Mouse (Mus musculus) lung, embryonic 16.5 days (tissue): ENCODE data around the gene Zfp747. TPM values are rescaled to one million over a fixed set of nuclear protein-coding genes. Genes with fewer than 3 reads are reported as not detected.
"Not testable (repeated sequence)": the region's sequence is repeated elsewhere in the genome, so short reads cannot be mapped to it uniquely, and the experiment has no call there.

Experiments
- ATAC-seq: fragments of 200-750 bp; cut with Nextera tagmentation; 2 replicates; pipeline ENCODE4 v1.8.0; 2017; ENCODE audit warnings: low read depth, mild to moderate bottlenecking, moderate library complexity
- H3K27ac ChIP-seq: fragments of 300-500 bp; sonication (generic); 2 replicates; pipeline ENCODE4 v1.5.1; 2014; ENCODE audit warnings: mild to moderate bottlenecking, control low read depth, low read length
- H3K27me3 ChIP-seq: fragments of 300-500 bp; sonication (generic); 2 replicates; pipeline ENCODE4 v1.6.1; 2014; ENCODE audit warnings: low read depth, low read length, mixed read lengths; ENCODE audit not compliant: control insufficient read depth, insufficient read depth
- H3K36me3 ChIP-seq: fragments of 300-500 bp; sonication (generic); 2 replicates; pipeline ENCODE4 v1.6.1; 2014; ENCODE audit warnings: low read length; ENCODE audit not compliant: control insufficient read depth, insufficient read depth
- H3K4me1 ChIP-seq: fragments of 300-500 bp; sonication (generic); replicated peaks from 2 replicates; pipeline ENCODE4 v1.6.1; 2014; ENCODE audit warnings: low read length, mixed read lengths; ENCODE audit not compliant: control insufficient read depth, insufficient read depth
- H3K4me2 ChIP-seq: fragments of 300-500 bp; sonication (generic); 2 replicates; pipeline ENCODE4 v1.6.1; 2014; ENCODE audit warnings: low read depth, low read length, control low read depth
- H3K4me3 ChIP-seq: fragments of 300-500 bp; sonication (generic); 2 replicates; pipeline ENCODE4 v1.5.1; 2014; ENCODE audit warnings: mild to moderate bottlenecking, low read length, control low read depth
- H3K9ac ChIP-seq: fragments of 300-500 bp; sonication (generic); 2 replicates; pipeline ENCODE4 v1.6.1; 2014; ENCODE audit warnings: low read length, control low read depth
- H3K9me3 ChIP-seq: fragments of 300-500 bp; sonication (generic); 2 replicates; pipeline ENCODE4 v1.6.1; 2016; ENCODE audit warnings: low read length; ENCODE audit not compliant: control insufficient read depth
- WGBS: fragments of 180-500 bp; shearing (Covaris S2); extraction: QIAGEN DNeasy Blood & Tissue Kit; methylation state at CpG from one replicate; pipeline ENCODE4 v1.1.7; 2014; 5-methylcytosine and 5-hydroxymethylcytosine counted together
- polyA plus RNA-seq: library from polyadenylated mRNA; unstranded; fragments of >200 nt; fragmentation: Nextera tagmentation; extraction: Ambion mirVana; gene quantifications from 2 replicates; pipeline ENCODE4 v1.2.1, GENCODE M21; 2015

The Zfp747 gene
- polyA plus RNA-seq, 1 experiment from 2014 or later = 8.4 TPM

- ATAC-seq = no peak
- peaks cover 3% of the 10 kb centered on the region; the same call in 1 of the 2 replicates for H3K36me3 ChIP-seq
- H3K4me2 ChIP-seq = no peak overlapping the region
- no peak overlapping the region for H3K9ac ChIP-seq
- H3K9me3 ChIP-seq = no peaks in the 10 kb centered on the region
- WGBS = 55% methylated on average over 3 of the region's 3 CpGs
- no peaks in the 10 kb centered on the region for H3K4me1 ChIP-seq
- H3K4me3 ChIP-seq = no peak overlapping the region
- no peak overlapping the region for H3K27ac ChIP-seq
- no peaks in the 10 kb centered on the region; the same call in 1 of the 2 replicates for H3K27me3 ChIP-seq
Measured at GRCm38 (mm10) chr7:127400355-127400754, 24.5 kb upstream of the Zfp747 start.

DNA sequence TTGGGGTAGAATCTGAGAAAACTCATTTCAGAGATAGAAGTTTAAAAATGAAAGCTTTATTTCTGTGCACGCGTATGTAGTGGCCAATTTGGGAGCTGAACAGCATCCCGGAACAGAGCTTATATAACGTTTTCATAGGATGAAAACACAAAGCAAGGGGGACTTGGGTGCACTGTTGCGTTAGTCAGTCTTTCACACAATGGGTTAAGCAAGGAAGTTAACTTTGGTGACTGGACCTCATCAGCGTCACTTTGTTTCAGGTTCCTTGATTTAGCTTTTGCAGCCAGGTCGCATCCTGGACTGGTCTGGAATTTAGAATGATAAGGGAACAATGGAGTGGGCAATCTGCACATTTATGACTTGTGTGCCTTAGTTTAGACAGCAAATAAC lies 18.1 kb upstream of the Zfp747 start:
- WGBS = 10% methylated on average over 7 of the region's 7 CpGs
- peak overlapping the region; percentile 66 for H3K4me3 ChIP-seq
- ATAC-seq = no peak
- H3K9me3 ChIP-seq = no peaks in the 10 kb centered on the region
- peak overlapping the region; percentile 76 for H3K4me2 ChIP-seq
- peaks cover 8% of the 10 kb centered on the region for H3K4me1 ChIP-seq
- peak overlapping the region; percentile 64 for H3K9ac ChIP-seq
- H3K27ac ChIP-seq = peak overlapping the region; percentile 14
- H3K36me3 ChIP-seq = peaks cover 7% of the 10 kb centered on the region
- no peaks in the 10 kb centered on the region; the same call in 1 of the 2 replicates for H3K27me3 ChIP-seq

- Histone ChIP-seq H3K4me1 (peaks cover 8% of the 10 kb centered on the region), H3K36me3 (peaks cover 7% of the 10 kb centered on the region), H3K9ac (peak within 1 kb of the TSS; percentile 82), H3K27me3 (no peaks in the 10 kb centered on the region; the same call in 1 of the 2 replicates), H3K27ac (peak within 1 kb of the TSS; percentile 78), H3K9me3 (no peaks in the 10 kb centered on the region), H3K4me3 (peak within 1 kb of the TSS; percentile 66), H3K4me2 (peak within 1 kb of the TSS; percentile 76)
- WGBS = under 1% methylated on average over 43 of the region's 45 CpGs
- peak; percentile 98 for ATAC-seq
Measured at GRCm38 (mm10) chr7:127393157-127393943, 17.5 kb upstream of the Zfp747 start, which contains the start of gene E430018J23Rik. Gene E430018J23Rik (minus strand): TSS chr7:127393629.

DNA sequence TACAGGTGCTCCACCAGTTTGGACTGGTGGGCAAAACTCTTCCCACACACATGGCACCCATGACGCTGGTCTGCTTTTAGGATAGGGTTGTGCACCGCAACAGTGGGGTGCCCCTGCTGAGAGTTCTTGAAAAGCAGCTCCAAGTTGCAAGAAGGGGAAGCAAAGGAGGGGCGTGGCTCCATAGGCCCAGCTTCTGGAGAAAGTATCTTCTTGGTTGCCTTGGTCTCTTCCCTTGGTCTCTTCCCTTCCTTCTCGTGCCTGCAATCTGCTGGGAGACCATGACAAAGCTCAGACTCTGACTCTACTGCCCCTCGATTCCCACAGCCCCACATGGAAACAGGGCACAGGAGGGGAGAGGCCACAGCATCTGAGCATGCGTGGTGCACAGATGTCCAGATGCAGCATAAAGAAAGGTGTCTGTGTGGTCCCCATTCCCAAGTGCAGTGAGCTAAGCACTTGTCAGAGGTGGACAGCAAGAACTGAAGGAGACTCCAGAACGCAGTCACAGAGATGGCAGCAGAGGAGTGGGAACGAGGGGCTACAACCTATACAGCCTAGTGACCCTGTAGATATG lies 16.5 kb upstream of the Zfp747 start:
- Histone ChIP-seq H3K4me3 (peak overlapping the region; percentile 66), H3K4me2 (peak overlapping the region; percentile 76), H3K36me3 (peaks cover 7% of the 10 kb centered on the region), H3K4me1 (peaks cover 8% of the 10 kb centered on the region), H3K9ac (peak overlapping the region; percentile 82; the same call in 1 of the 2 replicates), H3K27me3 (no peaks in the 10 kb centered on the region; the same call in 1 of the 2 replicates), H3K27ac (no peak overlapping the region), H3K9me3 (no peaks in the 10 kb centered on the region)
- no peak for ATAC-seq
- WGBS = 71% methylated on average over 8 of the region's 8 CpGs

DNA sequence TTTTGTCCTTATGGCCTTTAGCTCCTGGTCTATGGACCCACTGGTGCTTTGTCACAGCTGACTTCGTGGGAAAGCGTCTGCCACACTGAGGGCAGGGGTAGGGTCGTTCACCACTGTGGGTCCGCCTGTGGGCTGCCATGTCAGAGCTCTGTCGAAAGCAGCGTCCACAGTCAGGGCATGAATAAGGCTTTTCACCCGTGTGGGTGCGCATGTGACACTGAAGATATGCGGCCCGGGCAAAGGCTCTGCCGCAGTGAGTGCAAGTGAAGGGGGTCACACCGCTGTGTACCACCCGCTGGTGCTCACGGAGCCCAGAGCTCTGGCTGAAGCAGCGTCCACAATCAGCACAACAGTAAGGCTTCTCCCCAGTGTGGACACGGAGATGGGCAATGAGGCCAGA lies 15.7 kb upstream of the Zfp747 start:
- Histone ChIP-seq H3K27ac (no peak overlapping the region), H3K27me3 (no peaks in the 10 kb centered on the region; the same call in 1 of the 2 replicates), H3K36me3 (peaks cover 7% of the 10 kb centered on the region), H3K9ac (no peak overlapping the region), H3K4me1 (peaks cover 8% of the 10 kb centered on the region), H3K9me3 (no peaks in the 10 kb centered on the region), H3K4me2 (no peak overlapping the region), H3K4me3 (no peak overlapping the region)
- WGBS = 94% methylated on average over 16 of the region's 16 CpGs
- ATAC-seq = no peak

DNA sequence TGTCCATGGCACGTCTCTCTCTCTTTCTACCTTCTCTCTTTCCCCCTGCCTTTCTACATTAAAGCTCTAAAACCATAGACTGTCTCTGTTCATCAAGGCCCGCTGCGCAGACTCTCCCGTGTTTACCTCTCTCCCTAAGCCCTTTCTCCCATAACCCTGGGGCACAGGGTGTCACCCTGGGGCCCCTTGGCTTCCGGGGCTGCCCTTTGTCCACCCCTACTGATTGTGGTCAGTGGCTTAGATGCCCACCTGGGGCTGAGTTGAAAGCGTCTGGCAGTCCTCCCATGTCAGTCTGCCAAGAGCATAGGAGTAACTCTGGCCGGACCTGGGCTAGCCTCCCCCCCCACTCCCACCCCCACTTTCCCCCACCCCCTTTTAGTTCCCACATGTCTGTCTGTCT lies 14.5 kb upstream of the Zfp747 start:
- Histone ChIP-seq H3K4me2 (no peak overlapping the region), H3K4me1 (peaks cover 8% of the 10 kb centered on the region), H3K4me3 (no peak overlapping the region), H3K36me3 (peaks cover 7% of the 10 kb centered on the region), H3K27ac (no peak overlapping the region), H3K27me3 (no peaks in the 10 kb centered on the region), H3K9me3 (no peaks in the 10 kb centered on the region), H3K9ac (no peak overlapping the region)
- 73% methylated on average over 7 of the region's 7 CpGs for WGBS
- ATAC-seq = no peak

DNA sequence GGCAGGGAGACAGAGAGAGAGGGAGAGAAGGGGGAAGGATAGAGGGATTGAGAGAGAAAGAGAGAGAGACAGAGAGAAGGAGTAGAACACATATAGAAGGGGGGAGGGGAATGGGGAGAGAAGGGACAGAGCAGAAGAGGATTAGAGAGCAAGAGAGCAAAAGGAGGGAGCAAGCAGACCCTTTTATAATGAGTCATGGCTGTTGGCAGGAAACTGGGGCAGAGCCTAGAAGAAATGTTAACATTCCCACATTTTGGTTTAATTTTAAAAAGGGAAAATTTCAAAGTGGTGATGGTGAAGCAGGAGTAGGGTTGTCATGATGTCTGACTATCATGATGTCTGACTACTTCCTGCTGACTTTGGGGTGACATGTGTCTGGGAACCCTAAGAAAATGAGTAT lies 12.4 kb upstream of the Zfp747 start:
- not testable (repeated sequence) for H3K4me3 ChIP-seq, H3K27me3 ChIP-seq, H3K4me2 ChIP-seq, H3K9me3 ChIP-seq, H3K9ac ChIP-seq, H3K4me1 ChIP-seq, ATAC-seq, H3K27ac ChIP-seq
- H3K36me3 ChIP-seq = peaks cover 15% of the 10 kb centered on the region

GRCm38 (mm10) chr7:127386641-127387392 lies 11.0 kb upstream of the Zfp747 start, which contains the start of gene 9130019O22Rik:
Gene 9130019O22Rik (minus strand): TSS chr7:127387166.
- peak within 1 kb of the TSS; percentile 33; the same call in 1 of the 2 replicates for H3K27ac ChIP-seq
- no peaks in the 10 kb centered on the region for H3K27me3 ChIP-seq
- peaks cover 6% of the 10 kb centered on the region; the same call in 1 of the 2 replicates for H3K9me3 ChIP-seq
- peak within 1 kb of the TSS; percentile 81 for H3K9ac ChIP-seq
- H3K4me3 ChIP-seq = peak within 1 kb of the TSS; percentile 69
- peak; percentile 93 for ATAC-seq
- H3K4me1 ChIP-seq = no peaks in the 10 kb centered on the region
- WGBS = 9% methylated on average over 37 of the region's 38 CpGs
- peak within 1 kb of the TSS; percentile 71 for H3K4me2 ChIP-seq
- H3K36me3 ChIP-seq = peaks cover 14% of the 10 kb centered on the region

GRCm38 (mm10) chr7:127385560-127385959 lies 9.7 kb upstream of the Zfp747 start:
- not testable (repeated sequence) for H3K4me1 ChIP-seq, H3K4me3 ChIP-seq, H3K9ac ChIP-seq, H3K4me2 ChIP-seq, H3K27me3 ChIP-seq, H3K9me3 ChIP-seq, H3K27ac ChIP-seq, ATAC-seq, H3K36me3 ChIP-seq
- WGBS = 92% methylated on average over 4 of the region's 4 CpGs
